Mouse (Mus musculus) limb, embryonic 12.5 days (tissue): ENCODE results near the gene Plekha5. TPM values are rescaled to one million over a fixed set of nuclear protein-coding genes. Genes with fewer than 3 reads are reported as not detected.

Experiments used
- ATAC-seq: fragments of 200-750 bp; cut with Nextera tagmentation; 2 replicates; pipeline ENCODE4 v1.8.0; 2017; ENCODE audit warnings: low read depth, moderate TSS enrichment; ENCODE audit not compliant: insufficient number of reproducible peaks, insufficient read depth, low FRiP score, low TSS enrichment
- H3K27ac ChIP-seq: fragments of 300-500 bp; sonication (generic); 2 replicates; pipeline ENCODE4 v1.5.1; 2016; ENCODE audit warnings: mild to moderate bottlenecking, moderate library complexity
- H3K27me3 ChIP-seq: fragments of 300-500 bp; sonication (generic); 2 replicates; pipeline ENCODE4 v1.6.1; 2016; ENCODE audit warnings: mild to moderate bottlenecking, moderate library complexity
- H3K36me3 ChIP-seq: fragments of 300-500 bp; sonication (generic); 2 replicates; pipeline ENCODE4 v1.6.1; 2016; ENCODE audit warnings: mild to moderate bottlenecking, moderate library complexity
- H3K4me1 ChIP-seq: fragments of 300-500 bp; sonication (generic); replicated peaks from 2 replicates; pipeline ENCODE4 v1.6.1; 2016
- H3K4me2 ChIP-seq: fragments of 300-500 bp; sonication (generic); 2 replicates; pipeline ENCODE4 v1.6.1; 2016; ENCODE audit warnings: mild to moderate bottlenecking, moderate library complexity
- H3K4me3 ChIP-seq: fragments of 300-500 bp; sonication (generic); replicated peaks from 2 replicates; pipeline ENCODE4 v1.5.1; 2016; ENCODE audit warnings: mild to moderate bottlenecking
- H3K9ac ChIP-seq: fragments of 300-500 bp; sonication (generic); replicated peaks from 2 replicates; pipeline ENCODE4 v1.6.1; 2016; ENCODE audit warnings: mild to moderate bottlenecking, moderate library complexity
- H3K9me3 ChIP-seq: fragments of 300-500 bp; sonication (generic); 2 replicates; pipeline ENCODE4 v1.6.1; 2016; ENCODE audit warnings: mild to moderate bottlenecking, moderate library complexity
- WGBS: fragments of 180-500 bp; shearing (Covaris S2); methylation state at CpG from one replicate; pipeline ENCODE4 v1.1.7; 2016; 5-methylcytosine and 5-hydroxymethylcytosine counted together
- polyA plus RNA-seq: library from polyadenylated mRNA; unstranded; fragments of >200 nt; fragmentation: Nextera tagmentation; extraction: Ambion mirVana; gene quantifications from 2 replicates; pipeline ENCODE4 v1.2.1, GENCODE M21; 2016

The Plekha5 gene
- polyA plus RNA-seq = 50.1 and 51.5 TPM in 2 replicates

- ATAC-seq = peak; percentile 87
- Histone ChIP-seq H3K9ac (peak within 1 kb of the TSS; percentile 97), H3K4me2 (peak within 1 kb of the TSS; percentile 76), H3K27me3 (no peaks in the 10 kb centered on the region), H3K27ac (peak within 1 kb of the TSS; percentile 94), H3K9me3 (peaks cover 7% of the 10 kb centered on the region; the same call in 1 of the 2 replicates), H3K4me1 (peaks cover 13% of the 10 kb centered on the region), H3K36me3 (peaks cover 6% of the 10 kb centered on the region), H3K4me3 (peak within 1 kb of the TSS; percentile 91)
- 0% methylated on average over 51 of the region's 65 CpGs for WGBS
Observed at GRCm38 (mm10) chr6:140423846-140424200, at the start of gene Plekha5. Gene Plekha5, plus strand, starts transcription at chr6:140424054.

DNA sequence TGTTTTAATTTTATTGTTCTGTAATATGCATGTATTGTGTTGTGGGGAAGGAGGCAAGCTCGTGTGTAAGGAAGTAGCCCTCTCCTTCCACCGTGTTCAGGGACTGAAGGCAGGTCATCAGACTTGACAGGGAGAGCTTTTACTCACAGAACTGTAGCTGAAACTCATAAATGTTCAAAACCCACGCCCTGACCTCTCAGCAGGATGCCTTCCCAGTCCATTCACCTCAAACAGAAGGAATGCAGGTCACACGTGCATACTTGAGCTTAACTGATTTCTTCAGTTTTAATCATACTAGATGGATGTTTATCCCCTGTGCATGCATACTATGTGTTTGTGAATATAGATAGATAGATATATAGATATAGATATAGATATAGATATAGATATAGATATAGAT lies 48.2 kb upstream of the Plekha5 start:
- H3K4me3 ChIP-seq = no peak overlapping the region
- no peak for ATAC-seq

DNA sequence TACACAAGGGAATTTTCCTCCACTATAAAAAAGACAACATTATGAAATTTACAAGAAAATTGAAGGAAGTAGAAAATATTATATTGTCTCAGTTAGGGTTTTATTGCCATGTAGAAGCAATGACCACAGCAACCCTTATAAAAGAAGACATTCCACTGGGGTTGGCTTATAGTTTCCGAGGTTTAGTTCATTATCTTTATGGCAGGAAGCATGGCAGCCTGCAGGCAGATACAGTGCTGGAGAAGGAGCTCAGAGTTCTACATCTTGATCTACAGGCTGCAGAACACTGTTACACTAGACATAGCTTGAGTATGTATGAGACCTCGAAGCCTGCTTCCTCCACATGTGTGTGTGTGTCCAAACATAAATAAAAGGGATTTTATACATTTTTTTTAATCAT lies 43.3 kb upstream of the Plekha5 start:
- ATAC-seq = no peak
- Histone ChIP-seq H3K4me1 (no peaks in the 10 kb centered on the region; the same call in 1 of the 2 replicates), H3K9me3 (no peaks in the 10 kb centered on the region), H3K9ac (no peak overlapping the region), H3K27me3 (no peaks in the 10 kb centered on the region), H3K27ac (no peak overlapping the region), H3K4me2 (no peak overlapping the region), H3K36me3 (no peaks in the 10 kb centered on the region), H3K4me3 (no peak overlapping the region)
- WGBS = 58% methylated on average over 2 of the region's 2 CpGs

More for the DNA sequence above, 48.2 kb upstream of the Plekha5 start:
- WGBS = 20% methylated on average over 4 of the region's 4 CpGs
- H3K4me2 ChIP-seq = no peak overlapping the region
- no peak overlapping the region for H3K27ac ChIP-seq
- peaks cover 4% of the 10 kb centered on the region; the same call in 1 of the 2 replicates for H3K9me3 ChIP-seq
- no peak overlapping the region for H3K9ac ChIP-seq
- peaks cover 6% of the 10 kb centered on the region; the same call in 1 of the 2 replicates for H3K4me1 ChIP-seq
- H3K27me3 ChIP-seq = no peaks in the 10 kb centered on the region
- H3K36me3 ChIP-seq = no peaks in the 10 kb centered on the region

- WGBS = 83% methylated on average over 8 of the region's 8 CpGs
- no peak overlapping the region for H3K9ac ChIP-seq
- H3K9me3 ChIP-seq = no peaks in the 10 kb centered on the region
- ATAC-seq = no peak
- H3K4me1 ChIP-seq = no peaks in the 10 kb centered on the region; the same call in 1 of the 2 replicates
- H3K4me3 ChIP-seq = no peak overlapping the region
- H3K27me3 ChIP-seq = no peaks in the 10 kb centered on the region
- H3K27ac ChIP-seq = no peak overlapping the region
- H3K36me3 ChIP-seq = no peaks in the 10 kb centered on the region
- H3K4me2 ChIP-seq = no peak overlapping the region
Observed at GRCm38 (mm10) chr6:140381162-140381561, 42.7 kb upstream of the Plekha5 start.

DNA sequence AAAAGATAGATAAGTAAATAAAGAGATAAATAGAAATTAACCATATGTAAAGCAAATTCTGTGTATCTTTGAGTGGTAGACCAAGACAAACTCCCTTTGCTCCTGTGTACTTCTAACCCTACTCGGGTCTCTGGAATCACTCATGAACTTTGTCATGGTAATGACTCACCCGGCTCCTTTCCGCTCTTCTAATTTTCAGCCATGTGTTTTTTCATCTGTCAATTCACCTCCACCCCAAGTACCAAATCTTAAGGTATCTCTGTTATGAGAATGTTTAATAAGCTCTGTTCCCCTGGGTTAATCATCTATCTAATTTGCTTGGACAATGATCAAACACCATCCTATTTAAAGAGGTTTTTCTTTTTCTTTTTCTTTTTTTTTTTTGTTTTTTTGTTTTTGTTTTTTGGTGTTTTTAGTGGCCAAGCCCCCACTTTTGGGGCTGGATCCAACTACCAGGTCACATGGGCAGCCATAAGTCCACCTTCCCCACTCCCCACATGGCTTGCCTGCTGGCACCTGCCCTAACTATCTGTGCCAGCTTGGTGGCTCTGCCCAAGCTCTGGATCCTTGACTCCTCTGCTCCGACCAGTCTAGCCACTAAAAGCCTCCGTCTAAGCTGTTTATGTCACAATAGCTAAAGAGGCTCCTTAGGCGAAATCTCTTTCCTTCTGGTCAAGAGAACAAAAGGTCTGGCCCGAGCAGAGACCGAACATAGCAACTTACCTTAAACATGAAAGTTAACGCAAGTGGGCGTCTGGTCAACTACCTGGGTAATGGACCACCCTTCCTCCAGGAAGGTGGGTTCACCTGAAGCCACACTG lies 40.1 kb upstream of the Plekha5 start:
- Histone ChIP-seq H3K4me2 (no peak overlapping the region), H3K27me3 (no peaks in the 10 kb centered on the region), H3K36me3 (no peaks in the 10 kb centered on the region), H3K27ac (no peak overlapping the region), H3K4me3 (no peak overlapping the region), H3K4me1 (no peaks in the 10 kb centered on the region), H3K9me3 (no peaks in the 10 kb centered on the region), H3K9ac (no peak overlapping the region)
- WGBS = 90% methylated on average over 10 of the region's 10 CpGs
- no peak for ATAC-seq

- no peaks in the 10 kb centered on the region for H3K36me3 ChIP-seq
- H3K4me1 ChIP-seq = no peaks in the 10 kb centered on the region
- H3K9ac ChIP-seq = no peak overlapping the region
- H3K9me3 ChIP-seq = no peaks in the 10 kb centered on the region
- no peak overlapping the region for H3K27ac ChIP-seq
- no peak overlapping the region for H3K4me3 ChIP-seq
- no peak overlapping the region for H3K4me2 ChIP-seq
- no peaks in the 10 kb centered on the region for H3K27me3 ChIP-seq
- ATAC-seq = no peak
- WGBS = 91% methylated on average over 7 of the region's 7 CpGs
Observed at GRCm38 (mm10) chr6:140396687-140397086, 27.2 kb upstream of the Plekha5 start.

- H3K9me3 ChIP-seq = no peaks in the 10 kb centered on the region
- 69% methylated on average over 13 of the region's 13 CpGs for WGBS
- no peak overlapping the region for H3K9ac ChIP-seq
- ATAC-seq = no peak
- no peaks in the 10 kb centered on the region for H3K27me3 ChIP-seq
- no peak overlapping the region for H3K4me2 ChIP-seq
- H3K27ac ChIP-seq = no peak overlapping the region
- H3K36me3 ChIP-seq = no peaks in the 10 kb centered on the region
- H3K4me1 ChIP-seq = no peaks in the 10 kb centered on the region
- no peak overlapping the region for H3K4me3 ChIP-seq
Observed at GRCm38 (mm10) chr6:140402766-140403310, 21.0 kb upstream of the Plekha5 start.

- Histone ChIP-seq H3K27me3 (no peaks in the 10 kb centered on the region), H3K36me3 (no peaks in the 10 kb centered on the region), H3K4me3 (no peak overlapping the region), H3K4me2 (no peak overlapping the region), H3K27ac (no peak overlapping the region), H3K4me1 (no peaks in the 10 kb centered on the region), H3K9ac (no peak overlapping the region), H3K9me3 (peaks cover 4% of the 10 kb centered on the region; the same call in 1 of the 2 replicates)
- WGBS = 79% methylated on average over 3 of the region's 3 CpGs
- ATAC-seq = no peak
Observed at GRCm38 (mm10) chr6:140411996-140412395, 11.9 kb upstream of the Plekha5 start.

GRCm38 (mm10) chr6:140423041-140423845 lies 611 bp upstream of the Plekha5 start:
- peak overlapping the region; percentile 97 for H3K9ac ChIP-seq
- peaks cover under 1% of the 10 kb centered on the region; the same call in 1 of the 2 replicates for H3K36me3 ChIP-seq
- H3K9me3 ChIP-seq = peaks cover 7% of the 10 kb centered on the region; the same call in 1 of the 2 replicates
- H3K4me3 ChIP-seq = peak overlapping the region; percentile 91
- no peaks in the 10 kb centered on the region for H3K27me3 ChIP-seq
- no peak for ATAC-seq
- WGBS = 11% methylated on average over 29 of the region's 29 CpGs
- H3K27ac ChIP-seq = peak overlapping the region; percentile 94
- H3K4me2 ChIP-seq = peak overlapping the region; percentile 76
- H3K4me1 ChIP-seq = peaks cover 13% of the 10 kb centered on the region

GRCm38 (mm10) chr6:140424201-140424990 lies 542 bp downstream of the Plekha5 start:
- peaks cover 13% of the 10 kb centered on the region for H3K4me1 ChIP-seq

More at GRCm38 (mm10) chr6:140424201-140424990, 542 bp downstream of the Plekha5 start:
- H3K9ac ChIP-seq = peak overlapping the region; percentile 97
- H3K27me3 ChIP-seq = no peaks in the 10 kb centered on the region
- peak; percentile 82 for ATAC-seq
- peak overlapping the region; percentile 91 for H3K4me3 ChIP-seq
- peak overlapping the region; percentile 94 for H3K27ac ChIP-seq
- H3K9me3 ChIP-seq = peaks cover 7% of the 10 kb centered on the region; the same call in 1 of the 2 replicates
- WGBS = under 1% methylated on average over 57 of the region's 72 CpGs
- H3K4me2 ChIP-seq = peak overlapping the region; percentile 76
- peaks cover 12% of the 10 kb centered on the region for H3K36me3 ChIP-seq
